Mouse (Mus musculus) ES-CJ7 (cell line): ENCODE results near the gene Actr8.
A peak's percentile ranks its signal among the peaks of the same experiment; 100 is the strongest.

Source experiments
- DNase-seq: peaks from one replicate; pipeline ENCODE4 v3.0.0; 2011; ENCODE audit warnings: low read depth, low spot score

Gene Actr8

DNA sequence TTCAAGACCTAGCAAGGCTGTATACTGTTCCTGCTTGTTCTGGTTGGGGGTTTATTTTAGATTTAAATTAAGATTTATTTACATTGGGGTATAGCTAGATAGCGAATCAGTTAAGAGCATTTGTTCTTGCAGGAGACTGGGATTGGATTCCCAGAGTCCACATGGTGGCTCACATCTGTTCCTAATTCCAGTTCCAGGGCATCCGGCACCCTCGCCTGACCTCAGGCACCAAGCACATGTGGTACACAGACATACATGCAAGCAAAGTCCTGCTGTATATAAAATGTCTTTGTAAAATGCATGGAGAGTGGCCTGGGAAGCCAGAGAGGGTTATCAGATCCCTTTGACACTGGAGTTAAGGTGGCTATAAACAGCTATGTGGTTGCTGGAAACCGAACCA is 16.8 kb downstream of the Actr8 start:
- no peak for DNase-seq

DNA sequence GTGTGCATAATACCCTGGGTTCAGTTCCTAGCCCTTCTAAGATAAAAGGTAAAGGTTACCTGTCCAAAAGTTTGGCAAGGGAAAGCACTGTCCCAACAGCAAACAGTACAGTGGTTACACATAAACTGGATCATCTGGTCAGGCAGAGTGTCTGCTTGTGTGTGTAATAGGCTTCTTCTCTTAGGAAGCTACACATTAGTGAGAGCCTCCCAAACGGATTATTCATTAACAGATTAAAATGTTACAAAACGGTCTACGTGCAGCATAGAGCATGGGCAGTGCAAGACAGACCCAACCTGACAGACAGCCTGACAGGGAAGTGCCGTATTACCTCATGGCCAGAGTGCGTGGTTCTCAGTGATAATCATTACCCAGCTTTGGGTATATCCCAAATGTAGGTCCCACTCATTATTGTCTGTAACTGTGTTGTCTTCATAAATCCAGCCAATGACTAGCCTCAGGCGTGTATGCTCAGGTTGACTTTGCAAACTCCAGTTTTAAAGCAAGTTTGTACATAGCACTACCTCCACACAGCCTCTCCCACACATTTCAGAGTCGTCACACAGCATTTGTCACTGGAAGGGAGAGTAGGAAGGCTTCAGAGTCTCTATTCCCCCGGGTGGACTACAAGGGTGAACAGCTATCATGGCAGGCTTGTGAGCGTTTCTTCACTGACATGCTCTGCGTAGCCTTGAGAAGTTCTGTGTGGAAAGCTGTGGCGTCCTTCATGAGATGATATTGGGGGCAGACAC is 18.0 kb downstream of the Actr8 start:
- DNase-seq, result no peak

DNA sequence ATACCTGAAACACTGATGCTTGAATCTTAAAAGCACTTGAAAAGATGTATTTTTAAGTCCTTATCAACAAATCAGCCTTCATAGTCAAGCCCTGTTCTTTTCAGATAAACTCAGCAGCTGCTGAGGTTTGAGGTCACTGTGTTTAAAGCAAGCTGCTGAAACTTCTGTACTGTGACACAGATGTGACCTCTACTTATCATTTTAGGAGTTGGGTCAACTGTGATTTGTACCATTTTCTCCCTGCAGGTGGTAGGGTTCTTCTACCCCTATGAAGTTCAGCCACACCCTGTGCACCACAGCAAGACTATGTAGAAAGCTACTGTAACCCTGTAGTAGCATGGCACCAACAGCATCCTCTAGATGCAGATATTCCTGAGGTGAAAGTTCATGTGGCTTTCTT is 19.2 kb downstream of the Actr8 start:
- DNase-seq, result no peak

DNA sequence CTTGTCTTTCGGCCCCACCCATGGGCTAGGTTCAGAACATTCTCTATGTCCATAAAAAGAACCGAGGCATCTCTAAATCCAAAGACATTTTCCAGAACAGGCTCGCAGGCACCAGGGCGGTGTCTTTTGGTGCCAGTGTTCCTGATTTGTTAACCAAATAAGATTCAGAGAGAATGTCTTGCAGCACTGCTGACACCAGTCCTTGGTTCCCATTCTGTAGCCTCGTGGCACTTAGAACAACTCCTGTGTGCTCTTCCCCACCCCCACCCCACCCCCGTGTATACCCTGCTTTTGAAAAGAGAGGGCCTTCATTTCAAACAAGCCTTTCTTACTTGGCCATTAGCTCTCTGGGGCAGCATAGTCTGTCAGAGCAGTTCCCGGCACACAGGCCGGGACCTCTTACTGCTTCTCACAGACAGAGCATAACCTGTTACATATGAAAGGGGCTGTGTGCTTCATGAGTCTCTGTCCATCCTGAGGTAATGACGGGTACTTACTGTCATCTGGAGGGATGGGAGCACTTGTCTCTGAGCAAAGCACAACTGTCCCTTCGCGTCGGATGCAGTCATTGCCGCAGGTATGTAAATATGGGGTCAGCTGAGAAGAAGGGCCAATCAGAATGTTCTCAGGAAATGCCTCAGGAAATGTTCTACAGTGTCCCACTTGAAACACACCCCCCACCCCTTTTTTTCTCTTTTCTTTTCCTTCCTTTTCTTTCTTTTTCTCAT is 20.8 kb downstream of the Actr8 start:
- DNase-seq, result peak; percentile 10

DNA sequence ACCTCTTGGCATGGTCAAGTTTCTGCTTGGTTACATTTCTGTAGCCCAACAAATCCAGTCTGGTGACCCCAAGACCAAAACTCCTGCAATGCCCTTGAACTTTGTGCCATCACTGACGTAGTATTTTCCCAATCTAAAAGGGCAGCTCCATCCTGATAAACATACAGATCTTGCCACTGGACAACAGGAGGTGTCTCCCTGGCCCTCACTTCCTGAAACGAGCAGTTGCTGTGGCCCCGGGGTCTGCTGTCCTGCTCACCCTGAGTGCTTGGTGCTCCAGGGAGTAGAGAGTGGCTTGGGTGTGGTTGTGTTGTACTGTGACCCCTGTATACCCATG is 21.3 kb downstream of the Actr8 start:
- DNase-seq, result no peak

DNA sequence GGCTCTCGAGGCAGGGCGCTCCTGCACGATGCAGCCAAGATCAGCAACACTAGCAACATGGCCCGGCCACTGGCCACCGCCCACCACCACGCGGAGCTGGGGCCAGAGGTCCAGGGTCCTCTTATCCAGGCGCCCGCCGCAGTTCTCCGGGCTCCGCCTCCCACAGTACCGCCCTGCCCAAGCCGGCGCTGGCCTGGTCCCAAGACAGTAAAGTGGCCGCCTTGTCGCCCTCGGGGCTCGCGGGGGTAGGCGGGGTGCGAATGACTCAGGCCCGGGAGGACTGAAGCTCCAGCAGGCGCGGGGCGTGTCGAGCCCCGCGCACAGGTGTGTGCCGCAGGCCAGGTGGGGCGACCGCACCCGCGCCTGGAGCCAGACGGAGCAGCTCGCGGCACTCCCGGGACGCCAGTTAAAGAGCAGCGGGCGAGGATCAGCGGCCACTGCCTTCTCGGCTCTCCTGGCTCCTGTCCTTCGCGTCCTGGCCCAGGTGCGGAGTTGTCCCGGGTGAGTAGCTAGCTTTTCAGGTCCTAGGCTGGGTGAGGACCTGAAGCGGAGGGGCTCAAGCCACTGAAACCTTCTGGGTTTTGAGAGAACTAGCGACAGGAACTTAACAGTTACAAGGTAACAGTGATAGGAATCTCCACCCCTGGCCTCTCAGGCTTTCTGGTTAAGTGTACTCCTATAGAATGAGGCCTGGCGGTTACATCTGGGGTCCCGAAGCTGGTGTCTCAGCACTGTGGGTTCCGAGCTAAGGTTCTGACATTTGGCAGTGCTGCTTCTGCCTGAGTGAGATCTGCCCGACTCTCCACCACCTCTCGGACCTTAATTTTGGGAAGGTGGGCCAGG is 30.8 kb downstream of the Actr8 start, which contains the start of the genes Il17rb and Chdh:
Il17rb (minus strand) TSS at position 164 of the 843 bp plus-strand sequence.
Chdh (plus strand) TSS at position 291 of the 843 bp plus-strand sequence.
- no peak for DNase-seq

DNA sequence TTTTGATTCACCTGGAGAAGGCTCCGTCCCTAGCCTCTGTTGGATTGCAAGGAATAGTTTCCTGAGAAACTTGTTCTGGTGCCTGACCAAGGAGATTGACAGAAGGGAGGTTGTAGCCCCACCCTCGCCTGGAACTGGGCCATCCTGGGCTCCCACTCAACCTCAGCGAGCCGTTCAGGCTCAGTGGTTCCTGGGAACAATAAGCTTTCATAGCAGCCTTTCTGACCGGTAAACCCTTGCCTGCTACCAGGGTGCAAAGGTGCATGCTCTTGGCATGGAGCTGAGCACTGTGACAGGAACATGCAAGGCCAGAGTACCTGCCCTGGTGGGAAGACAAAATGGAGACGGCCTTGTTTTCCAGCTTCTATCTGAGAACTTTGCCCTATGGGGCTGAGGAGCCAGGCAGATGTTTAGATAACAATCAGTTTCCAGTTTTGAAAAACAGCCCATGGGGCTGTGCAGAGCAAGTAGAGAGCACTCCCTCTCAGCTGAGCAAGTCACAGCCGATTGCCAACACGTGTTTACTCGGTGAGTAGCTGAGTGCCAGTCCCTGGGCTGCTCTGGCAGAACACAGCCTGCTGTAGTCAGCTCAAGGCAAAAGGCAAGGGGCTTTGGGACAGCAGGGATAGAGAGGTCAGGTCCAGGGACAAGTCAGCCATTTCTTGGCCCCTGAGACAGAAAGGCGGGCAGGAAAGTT is 31.9 kb downstream of the Actr8 start:
- DNase-seq, result no peak

DNA sequence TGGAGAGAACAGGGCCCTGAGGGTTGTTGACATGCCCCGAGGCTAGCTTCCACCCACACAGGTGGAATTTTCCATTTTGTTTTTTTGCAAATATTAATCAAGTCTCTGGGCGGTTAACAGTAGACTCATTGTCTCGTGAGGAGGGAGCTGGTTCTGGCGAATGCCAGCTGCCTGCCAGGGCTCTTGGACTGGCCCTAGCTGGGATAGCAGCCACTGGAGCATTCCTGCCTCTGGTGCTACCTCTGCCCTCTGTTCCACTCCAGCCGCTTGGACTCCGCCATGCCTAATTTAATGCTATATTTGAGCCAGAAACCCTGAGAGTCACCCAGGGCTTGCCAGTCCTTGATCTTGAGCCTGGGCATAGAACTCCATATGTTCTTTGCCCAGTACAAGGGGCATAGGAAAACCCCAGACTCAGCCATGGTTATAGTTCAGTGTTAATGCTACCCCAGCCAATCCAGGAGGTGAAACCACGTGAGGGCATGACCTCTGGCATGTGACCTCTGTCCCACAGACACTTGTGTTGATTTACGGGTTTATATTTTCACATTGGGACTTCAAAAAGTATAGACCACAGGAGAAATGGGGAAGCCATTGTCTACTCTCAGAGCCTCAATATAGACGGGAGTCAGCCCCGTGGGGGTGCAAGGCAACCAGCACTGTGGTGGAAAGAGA is 33.9 kb downstream of the Actr8 start:
- no peak for DNase-seq

DNA sequence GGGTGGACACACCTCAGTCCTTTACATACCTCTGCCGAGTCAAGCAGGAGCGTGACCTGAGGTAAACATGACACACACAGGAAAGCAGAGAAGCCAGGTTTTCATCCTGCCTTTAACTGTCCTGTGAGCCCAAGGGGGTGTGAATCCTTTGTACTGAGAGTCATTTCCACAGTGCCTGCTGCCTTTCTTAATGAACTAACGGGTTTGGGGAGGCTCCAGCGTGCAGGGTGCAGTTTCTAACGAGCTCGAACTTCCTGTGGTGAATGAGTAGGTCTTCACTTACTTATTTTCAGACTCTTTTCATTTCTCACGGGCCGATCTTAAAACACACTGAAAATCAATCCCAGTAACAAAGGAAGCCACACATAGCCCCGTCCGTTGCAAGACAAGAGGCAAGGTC is 36.4 kb downstream of the Actr8 start:
- DNase-seq, result no peak

DNA sequence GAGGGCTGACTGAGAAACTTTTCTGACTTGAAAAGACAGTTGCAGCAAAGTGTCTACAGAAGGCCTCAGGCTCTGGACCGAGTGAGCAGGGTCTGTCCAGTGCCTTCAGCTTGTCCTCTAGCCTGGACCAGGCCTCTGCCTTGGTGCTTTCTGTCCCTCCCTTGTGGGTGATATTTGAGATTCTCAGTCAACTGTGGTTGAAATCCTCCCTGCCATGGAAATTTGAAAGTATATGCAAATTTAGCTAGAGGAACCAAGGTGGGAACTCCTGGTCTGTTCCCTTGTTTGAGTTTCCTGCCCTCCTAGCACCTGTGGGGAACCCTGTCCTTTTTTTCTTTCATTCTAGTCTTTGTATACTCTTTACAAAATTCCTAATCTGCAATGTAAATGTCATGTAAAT is 36.9 kb downstream of the Actr8 start:
- no peak for DNase-seq

DNA sequence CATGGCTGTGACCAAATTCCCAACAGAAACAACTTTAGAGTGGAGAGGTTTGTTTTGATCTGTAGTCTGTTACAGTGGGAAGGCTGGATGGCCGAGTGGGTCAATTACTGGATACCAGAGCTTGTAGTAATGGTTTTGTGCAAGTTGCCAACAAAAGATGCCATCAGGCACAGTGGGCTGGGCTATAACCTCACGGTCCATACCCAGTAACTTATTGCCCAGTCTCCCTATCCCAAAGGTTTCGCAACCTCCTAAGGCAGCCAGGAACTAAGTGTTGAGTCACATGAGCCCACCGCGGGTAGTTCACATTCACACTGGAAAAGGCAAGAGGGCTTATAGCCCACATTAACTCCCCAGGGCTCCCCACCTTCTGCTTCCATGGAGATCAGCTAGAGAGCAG is 38.5 kb downstream of the Actr8 start:
- no peak for DNase-seq

DNA sequence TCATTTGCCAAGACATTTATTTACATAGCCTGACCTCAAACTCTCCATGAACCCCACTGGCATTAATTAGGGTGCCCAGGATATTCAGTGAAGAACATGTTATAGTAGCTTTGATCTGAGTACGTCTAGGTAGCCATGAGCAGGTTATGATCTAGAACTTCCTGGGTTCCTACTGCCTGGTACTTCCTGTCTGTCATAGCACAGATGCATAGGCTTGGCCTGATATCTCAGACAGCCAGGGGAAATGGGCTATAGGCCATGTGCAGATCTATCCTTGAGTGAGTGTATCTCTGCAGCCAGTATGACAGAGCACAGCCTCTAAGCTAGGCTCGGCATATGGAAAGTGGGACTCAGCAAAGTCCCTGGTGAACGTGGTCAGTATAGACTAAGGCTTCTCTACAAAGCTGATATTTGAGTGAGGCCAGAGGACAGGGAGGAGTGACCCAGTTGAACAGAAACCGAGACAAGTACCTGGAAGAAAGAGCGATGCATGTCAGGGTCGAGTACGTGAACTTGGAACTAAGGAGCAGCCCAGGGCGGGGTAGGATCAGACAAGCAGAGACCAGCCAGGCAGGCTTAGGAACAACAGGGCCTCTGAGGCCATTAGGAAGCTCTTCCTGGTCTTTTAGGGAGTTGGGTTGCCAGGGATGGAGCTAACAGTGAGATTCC is 39.8 kb downstream of the Actr8 start:
- DNase-seq, result no peak

DNA sequence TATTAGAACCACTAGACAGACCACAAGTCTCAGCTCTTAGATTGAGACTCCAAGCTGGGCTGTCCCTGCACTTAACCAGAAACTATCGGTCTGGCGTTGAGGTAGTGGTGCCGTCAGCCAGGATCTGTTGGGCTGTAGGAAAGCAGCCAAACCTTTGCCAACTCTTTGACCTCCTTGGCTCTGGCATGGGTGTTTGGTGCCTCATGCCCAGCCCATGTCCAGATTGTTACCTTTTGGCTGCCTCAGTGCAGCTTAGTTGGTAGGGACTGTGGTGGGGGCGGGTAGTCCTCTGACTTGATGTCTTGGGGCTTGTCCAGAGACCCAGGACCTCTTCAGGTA is 40.3 kb downstream of the Actr8 start:
- no peak for DNase-seq

DNA sequence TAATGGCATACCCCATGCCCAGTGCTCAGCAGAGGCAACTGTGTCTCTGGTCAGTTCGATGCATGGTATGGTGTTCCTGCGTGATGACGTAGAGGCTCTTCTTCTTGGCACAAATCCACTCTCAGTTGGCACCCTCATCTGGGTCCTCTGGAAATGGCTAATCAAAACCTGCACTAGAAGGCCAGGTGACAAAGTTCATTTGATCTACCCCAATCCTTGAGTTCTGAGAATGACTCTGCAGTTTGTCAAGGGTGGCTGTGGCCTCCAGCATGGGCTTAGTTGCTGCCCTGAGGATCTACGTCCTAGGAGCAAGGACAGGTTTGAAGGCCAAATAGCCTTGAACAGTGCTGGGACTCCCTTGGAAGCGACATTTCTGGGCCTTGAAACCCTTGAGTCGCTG is 40.7 kb downstream of the Actr8 start:
- DNase-seq, result no peak

DNA sequence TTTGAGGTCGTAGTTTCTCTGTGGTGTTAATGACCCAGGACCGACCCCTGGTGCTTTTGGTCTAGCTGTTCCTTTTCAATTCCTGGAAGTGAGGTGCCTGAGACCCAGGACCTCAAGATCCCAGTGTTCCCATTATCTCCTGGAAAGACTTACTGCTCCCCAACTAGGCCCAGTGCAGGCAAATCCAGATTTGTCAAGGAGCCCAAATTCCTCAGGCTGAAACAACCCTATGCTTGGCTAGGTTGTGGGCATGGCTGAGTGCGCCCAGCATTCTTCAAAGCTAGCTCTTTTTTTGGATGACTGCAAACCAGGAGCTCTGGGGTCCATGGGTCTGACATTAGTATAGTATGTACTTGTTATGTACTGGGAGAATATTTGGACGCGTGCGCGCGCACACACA is 41.2 kb downstream of the Actr8 start:
- no peak for DNase-seq

DNA sequence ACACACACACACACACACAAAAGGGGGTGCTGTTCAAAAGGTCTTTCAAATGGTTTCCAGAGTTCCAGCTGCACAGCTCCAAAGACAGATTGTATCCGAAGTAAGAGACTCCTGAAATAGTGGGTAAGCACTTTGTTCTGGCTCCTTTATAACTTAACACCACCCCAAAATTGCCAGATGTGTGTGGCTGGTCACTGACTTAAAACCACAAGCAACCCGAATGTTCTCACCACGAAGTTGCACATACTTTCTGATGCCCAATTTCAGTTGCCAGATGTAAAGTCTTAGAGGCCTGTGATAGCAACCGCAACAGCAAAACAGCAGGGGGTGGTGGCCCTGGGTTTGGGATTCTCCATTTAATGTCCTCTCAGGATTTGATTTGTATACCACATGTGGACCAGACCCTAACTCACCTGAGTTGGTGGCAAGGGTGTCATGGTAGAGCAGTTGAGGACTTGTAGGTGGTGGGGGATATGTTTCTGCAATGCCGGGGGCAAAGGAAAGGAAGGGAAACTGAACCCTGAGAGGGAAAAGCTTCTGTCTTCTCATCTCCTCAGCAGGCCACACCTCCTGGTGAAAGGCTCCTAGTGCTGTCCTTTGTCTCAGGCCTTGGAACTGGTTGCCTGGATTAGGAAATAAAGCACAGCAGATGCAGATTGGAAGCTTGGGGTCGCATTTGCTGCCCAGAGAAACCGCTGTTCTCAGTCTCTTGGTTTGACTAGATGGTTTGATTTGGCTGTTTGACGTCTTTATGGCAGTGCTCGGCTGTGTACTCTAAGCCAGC is 41.8 kb downstream of the Actr8 start:
- DNase-seq, result no peak

DNA sequence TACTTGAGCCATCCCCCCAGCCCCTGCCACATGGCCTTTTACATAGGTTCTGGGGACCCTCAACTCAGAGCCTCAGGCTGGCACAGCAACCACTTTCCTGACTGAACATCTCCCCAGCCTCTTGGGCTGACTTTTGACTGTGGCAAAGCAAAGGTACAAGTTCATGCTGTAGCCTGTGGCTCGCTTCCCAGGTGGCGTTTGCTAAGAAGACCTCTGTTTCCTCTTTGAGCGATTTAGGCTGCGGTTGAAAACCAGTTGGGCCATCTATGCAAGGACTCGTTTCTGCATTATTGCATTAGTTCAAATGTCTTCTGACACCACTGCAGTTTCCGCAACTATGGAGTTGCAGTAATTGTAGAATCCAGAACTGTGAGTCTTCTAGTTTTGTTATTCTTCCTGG is 44.3 kb downstream of the Actr8 start:
- DNase-seq, result no peak

DNA sequence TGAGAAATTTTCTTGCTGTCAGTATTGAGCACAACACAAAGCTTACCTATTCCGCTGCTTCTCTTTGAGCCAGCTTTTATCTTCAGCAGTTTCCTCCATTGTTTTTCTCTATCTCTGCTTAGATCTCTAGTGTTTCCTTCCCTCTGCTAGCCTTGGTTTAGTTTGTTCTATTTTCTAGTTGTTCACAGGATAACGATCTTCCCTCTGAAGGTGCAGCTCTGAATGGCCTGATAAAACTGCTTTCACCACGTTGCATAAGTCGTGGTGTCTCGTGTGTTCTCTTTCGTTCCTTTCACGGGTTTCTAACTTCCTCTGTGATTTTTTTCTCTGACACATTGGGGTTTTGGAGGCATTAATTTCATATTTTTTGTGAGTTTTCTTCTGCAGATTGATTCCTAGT is 46.2 kb downstream of the Actr8 start:
- DNase-seq, result no peak

DNA sequence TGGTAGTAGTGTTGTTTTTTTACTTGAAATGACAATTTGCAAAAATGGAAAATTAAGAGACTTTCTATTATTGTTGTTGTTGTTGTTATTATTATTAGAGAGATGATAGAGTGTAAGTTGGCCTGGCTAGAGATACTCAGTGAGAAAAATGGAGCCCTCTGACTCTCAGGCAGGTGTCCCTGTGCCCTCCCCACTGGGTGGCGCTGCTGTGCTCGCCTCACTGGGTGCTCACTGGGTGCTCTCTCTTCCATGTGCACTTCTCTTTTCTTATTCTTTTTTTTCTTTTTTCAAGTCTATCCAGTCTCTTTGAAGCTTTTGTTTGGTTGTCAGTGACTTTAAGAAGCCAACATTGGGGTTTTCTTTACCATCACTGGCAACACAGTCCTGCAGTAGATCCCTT is 49.2 kb downstream of the Actr8 start:
- peak; percentile 20 for DNase-seq

DNA sequence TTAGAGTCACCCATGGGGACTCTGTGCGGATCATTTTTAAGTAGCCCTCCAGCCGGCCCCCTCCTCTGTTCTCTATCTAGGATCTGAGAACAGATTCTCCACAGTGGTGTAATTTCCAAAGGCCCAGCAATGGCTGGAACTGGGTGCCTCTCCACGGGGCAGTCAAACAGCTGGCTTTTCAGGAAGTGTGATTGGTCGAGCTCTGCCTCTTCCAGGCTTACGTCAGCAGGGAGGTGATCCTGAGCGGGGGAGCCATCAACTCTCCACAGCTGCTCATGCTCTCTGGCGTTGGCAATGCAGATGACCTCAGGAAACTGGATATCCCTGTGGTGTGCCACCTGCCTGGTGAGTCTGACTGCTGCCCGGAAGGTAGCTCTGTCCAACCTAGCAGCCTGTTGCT is 55.3 kb downstream of the Actr8 start:
- DNase-seq, result no peak
